Mouse (Mus musculus): Measurements from ENCODE around the gene S1pr3. TPM values are rescaled to one million over a fixed set of nuclear protein-coding genes. Genes with fewer than 3 reads are reported as not detected.

S1pr3 gene
- polyA plus RNA-seq, 1 experiment from 2014 or later, result 14.4 TPM

DNA sequence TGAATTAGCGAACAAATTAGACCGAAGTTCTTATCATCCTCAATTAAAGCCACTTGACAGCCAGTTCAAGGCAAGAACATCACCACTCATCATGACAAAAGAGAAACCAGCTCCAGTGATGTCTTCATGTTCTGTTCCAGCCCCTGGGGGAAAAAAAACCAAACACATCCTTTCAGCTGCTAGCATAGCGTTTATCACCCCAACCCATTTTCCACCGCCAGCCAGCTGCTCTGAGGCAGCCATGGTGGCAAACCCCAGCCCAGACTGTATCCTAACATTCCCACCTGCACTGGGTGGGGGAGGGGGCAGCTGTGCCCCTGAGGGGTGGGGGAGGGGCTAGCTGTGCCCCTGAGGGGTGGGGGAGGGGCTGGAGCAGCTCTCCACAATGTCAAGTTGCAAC lies 30.3 kb upstream of the S1pr3 start:
- Histone ChIP-seq H3K4me1 (replicated peaks; ENCODE audit: control insufficient read depth, insufficient read depth, low read length) (0 out of 2 replicates have a peak, but pooled peaks cover 4% of the 10 kb centered on the region), H3K27me3 (ENCODE audit: control insufficient read depth, insufficient read depth, low read length) (no peaks in the 10 kb centered on the region), H3K4me2 (replicated peaks) (no peak overlapping the region), H3K36me3 (replicated peaks; ENCODE audit: control insufficient read depth, insufficient read depth) (no peaks in the 10 kb centered on the region), H3K9me3 (ENCODE audit: control insufficient read depth, low read length) (no peaks in the 10 kb centered on the region), H3K27ac (no peak overlapping the region), H3K9ac (no peak overlapping the region), H3K4me3 (replicated peaks; ENCODE audit: low read length) (no peak overlapping the region)
- no peak for ATAC-seq (ENCODE audit: low FRiP score)
- DNase-seq (ENCODE audit: low spot score), result no peak
- WGBS, result 38% methylated on average over 4 of the region's 4 CpGs

- H3K36me3 ChIP-seq (replicated peaks; ENCODE audit: control insufficient read depth, insufficient read depth), result no peaks in the 10 kb centered on the region
- no peak for DNase-seq (ENCODE audit: low spot score)
- 23% methylated on average over 6 of the region's 6 CpGs for WGBS
Measured at GRCm38 (mm10) chr13:51379596-51379995, 28.8 kb upstream of the S1pr3 start.

GRCm38 (mm10) chr13:51381498-51381897 lies 26.9 kb upstream of the S1pr3 start:
- Histone ChIP-seq H3K27me3 (ENCODE audit: control insufficient read depth, insufficient read depth, low read length) (no peaks in the 10 kb centered on the region), H3K9ac (no peak overlapping the region), H3K4me1 (replicated peaks; ENCODE audit: control insufficient read depth, insufficient read depth, low read length) (0 out of 2 replicates have a peak, but pooled peaks cover 4% of the 10 kb centered on the region), H3K9me3 (ENCODE audit: control insufficient read depth, low read length) (no peaks in the 10 kb centered on the region), H3K27ac (no peak overlapping the region), H3K4me3 (replicated peaks; ENCODE audit: low read length) (no peak overlapping the region), H3K36me3 (replicated peaks; ENCODE audit: control insufficient read depth, insufficient read depth) (no peaks in the 10 kb centered on the region), H3K4me2 (replicated peaks) (no peak overlapping the region)
- DNase-seq (ENCODE audit: low spot score) (no peak), ATAC-seq (ENCODE audit: low FRiP score) (no peak)
- 93% methylated on average over 6 of the region's 6 CpGs for WGBS

More at GRCm38 (mm10) chr13:51379596-51379995, 28.8 kb upstream of the S1pr3 start:
- Histone ChIP-seq H3K27ac (no peak overlapping the region), H3K4me3 (replicated peaks; ENCODE audit: low read length) (no peak overlapping the region), H3K27me3 (ENCODE audit: control insufficient read depth, insufficient read depth, low read length) (no peaks in the 10 kb centered on the region), H3K4me2 (replicated peaks) (no peak overlapping the region), H3K4me1 (replicated peaks; ENCODE audit: control insufficient read depth, insufficient read depth, low read length) (0 out of 2 replicates have a peak, but pooled peaks cover 4% of the 10 kb centered on the region), H3K9ac (no peak overlapping the region), H3K9me3 (ENCODE audit: control insufficient read depth, low read length) (no peaks in the 10 kb centered on the region)
- no peak for ATAC-seq (ENCODE audit: low FRiP score)

DNA sequence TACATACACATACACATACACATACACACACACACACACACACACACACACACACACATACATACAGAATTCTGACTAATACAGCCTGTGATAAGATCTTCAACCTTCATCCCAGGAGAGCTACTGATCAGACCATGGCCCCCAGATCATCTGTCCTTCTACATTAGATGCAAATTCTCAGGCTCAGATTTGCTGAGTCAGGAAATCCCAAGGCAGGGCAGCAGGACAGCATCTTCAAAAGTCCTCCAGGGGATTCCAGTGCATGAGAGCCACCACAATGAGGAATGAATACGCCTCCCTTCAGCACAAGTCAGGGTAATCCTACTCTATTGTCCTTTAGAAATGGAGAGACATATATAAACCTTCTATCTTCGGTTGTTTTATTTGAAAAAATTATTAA lies 23.5 kb upstream of the S1pr3 start:
- no peak overlapping the region for H3K27ac ChIP-seq
- WGBS, result 64% methylated on average over 2 of the region's 2 CpGs
- no peak for ATAC-seq (ENCODE audit: low FRiP score)
- no peaks in the 10 kb centered on the region for H3K36me3 ChIP-seq (replicated peaks; ENCODE audit: control insufficient read depth, insufficient read depth)
- H3K4me3 ChIP-seq (replicated peaks; ENCODE audit: low read length), result no peak overlapping the region
- H3K9me3 ChIP-seq (ENCODE audit: control insufficient read depth, low read length), result no peaks in the 10 kb centered on the region
- no peak overlapping the region for H3K9ac ChIP-seq
- DNase-seq (ENCODE audit: low spot score), result no peak
- H3K4me1 ChIP-seq (replicated peaks; ENCODE audit: control insufficient read depth, insufficient read depth, low read length), result 0 out of 2 replicates have a peak, but pooled peaks cover 4% of the 10 kb centered on the region
- no peak overlapping the region for H3K4me2 ChIP-seq (replicated peaks)
- H3K27me3 ChIP-seq (ENCODE audit: control insufficient read depth, insufficient read depth, low read length), result no peaks in the 10 kb centered on the region

DNA sequence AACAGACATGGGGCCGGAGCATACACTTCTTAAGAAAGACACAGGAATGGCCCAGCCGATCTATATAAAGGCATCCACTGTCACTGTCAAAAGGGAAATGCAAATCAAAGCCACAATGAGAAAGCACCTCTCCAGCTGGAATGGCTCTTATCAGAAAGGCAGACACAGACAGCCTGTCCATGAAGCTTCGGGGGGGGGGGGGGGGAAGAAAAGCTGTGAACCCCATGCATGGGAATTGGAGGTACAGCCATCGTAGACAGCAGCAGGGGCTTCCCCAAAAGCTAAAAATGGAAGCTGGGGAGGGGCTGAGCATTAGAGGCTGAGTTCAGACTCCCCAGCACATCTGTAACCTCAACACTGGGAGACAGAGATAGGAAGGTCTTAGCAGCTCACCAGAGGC lies 20.5 kb upstream of the S1pr3 start:
- H3K27ac ChIP-seq, result no peak overlapping the region
- 52% methylated on average over 4 of the region's 4 CpGs for WGBS
- H3K36me3 ChIP-seq (replicated peaks; ENCODE audit: control insufficient read depth, insufficient read depth), result no peaks in the 10 kb centered on the region
- H3K9me3 ChIP-seq (ENCODE audit: control insufficient read depth, low read length), result no peaks in the 10 kb centered on the region
- ATAC-seq (ENCODE audit: low FRiP score) (no peak), DNase-seq (ENCODE audit: low spot score) (no peak)
- H3K4me2 ChIP-seq (replicated peaks), result no peak overlapping the region
- H3K9ac ChIP-seq, result no peak overlapping the region
- no peak overlapping the region for H3K4me3 ChIP-seq (replicated peaks; ENCODE audit: low read length)
- 0 out of 2 replicates have a peak, but pooled peaks cover 4% of the 10 kb centered on the region for H3K4me1 ChIP-seq (replicated peaks; ENCODE audit: control insufficient read depth, insufficient read depth, low read length)
- no peaks in the 10 kb centered on the region for H3K27me3 ChIP-seq (ENCODE audit: control insufficient read depth, insufficient read depth, low read length)

DNA sequence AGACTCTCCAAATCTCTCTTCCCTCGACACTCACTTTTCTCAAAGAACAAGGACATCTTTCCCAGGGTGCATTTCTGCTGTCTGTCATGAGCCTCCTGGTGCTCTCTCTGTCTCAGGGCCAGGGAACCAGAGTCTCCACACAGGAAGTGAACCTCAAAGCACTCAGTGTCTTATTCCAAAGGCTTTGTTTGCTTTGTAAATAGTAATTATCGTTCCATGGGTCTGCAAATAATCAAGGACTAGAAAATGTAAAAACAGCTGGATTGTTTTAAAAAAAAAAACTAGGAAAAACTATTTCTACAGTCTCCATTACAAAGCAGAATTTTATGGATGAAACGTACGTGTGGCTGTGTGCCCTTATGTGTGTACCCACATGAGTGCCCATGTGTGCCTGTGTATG lies 18.0 kb upstream of the S1pr3 start:
- H3K27me3 ChIP-seq (ENCODE audit: control insufficient read depth, insufficient read depth, low read length), result no peaks in the 10 kb centered on the region
- no peaks in the 10 kb centered on the region for H3K36me3 ChIP-seq (replicated peaks; ENCODE audit: control insufficient read depth, insufficient read depth)
- H3K9ac ChIP-seq, result no peak overlapping the region
- H3K9me3 ChIP-seq (ENCODE audit: control insufficient read depth, low read length), result peaks cover 7% of the 10 kb centered on the region
- no peak overlapping the region for H3K4me2 ChIP-seq (replicated peaks)
- H3K4me3 ChIP-seq (replicated peaks; ENCODE audit: low read length), result no peak overlapping the region
- DNase-seq (ENCODE audit: low spot score) (no peak), ATAC-seq (ENCODE audit: low FRiP score) (no peak)
- H3K4me1 ChIP-seq (replicated peaks; ENCODE audit: control insufficient read depth, insufficient read depth, low read length), result 0 out of 2 replicates have a peak, but pooled peaks cover 4% of the 10 kb centered on the region
- 77% methylated on average over 4 of the region's 4 CpGs for WGBS
- H3K27ac ChIP-seq, result no peak overlapping the region

- no peak overlapping the region for H3K4me3 ChIP-seq (replicated peaks; ENCODE audit: low read length)
- no peak overlapping the region for H3K4me2 ChIP-seq (replicated peaks)
- H3K27me3 ChIP-seq (ENCODE audit: control insufficient read depth, insufficient read depth, low read length), result no peaks in the 10 kb centered on the region
- 90% methylated on average over 6 of the region's 6 CpGs for WGBS
- H3K9ac ChIP-seq, result no peak overlapping the region
- no peaks in the 10 kb centered on the region for H3K36me3 ChIP-seq (replicated peaks; ENCODE audit: control insufficient read depth, insufficient read depth)
- DNase-seq (ENCODE audit: low spot score), result no peak
- H3K9me3 ChIP-seq (ENCODE audit: control insufficient read depth, low read length), result peaks cover 9% of the 10 kb centered on the region
- H3K4me1 ChIP-seq (replicated peaks; ENCODE audit: control insufficient read depth, insufficient read depth, low read length), result 0 out of 2 replicates have a peak, but pooled peaks cover 4% of the 10 kb centered on the region
- H3K27ac ChIP-seq, result no peak overlapping the region
- ATAC-seq (ENCODE audit: low FRiP score), result no peak
Measured at GRCm38 (mm10) chr13:51391359-51391916, 17.0 kb upstream of the S1pr3 start.

DNA sequence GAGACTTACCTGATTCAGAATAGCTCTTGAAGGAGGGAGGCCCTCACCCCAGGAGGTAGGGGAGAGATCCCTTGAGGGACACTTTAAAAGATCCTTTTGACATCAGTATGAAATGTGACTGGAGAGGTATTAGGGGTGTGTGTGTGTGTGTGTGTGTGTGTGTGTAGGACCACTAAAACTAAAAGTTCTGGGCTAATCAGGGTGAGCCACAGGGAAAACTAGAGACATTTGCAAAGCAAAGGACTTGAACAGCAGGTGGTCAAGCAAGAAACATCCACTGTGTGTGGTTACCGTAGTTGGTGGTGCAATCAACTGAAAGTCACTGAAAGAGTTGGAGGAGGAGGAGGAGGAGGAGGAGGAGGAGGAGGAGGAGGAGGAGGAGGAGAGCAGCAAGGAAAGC lies 16.2 kb upstream of the S1pr3 start:
- WGBS, result no CpG with 5 or more reads among the region's 1 CpGs
- 0 out of 2 replicates have a peak, but pooled peaks cover 4% of the 10 kb centered on the region for H3K4me1 ChIP-seq (replicated peaks; ENCODE audit: control insufficient read depth, insufficient read depth, low read length)
- H3K27me3 ChIP-seq (ENCODE audit: control insufficient read depth, insufficient read depth, low read length), result no peaks in the 10 kb centered on the region
- H3K36me3 ChIP-seq (replicated peaks; ENCODE audit: control insufficient read depth, insufficient read depth), result no peaks in the 10 kb centered on the region
- H3K9ac ChIP-seq, result no peak overlapping the region
- no peak overlapping the region for H3K4me2 ChIP-seq (replicated peaks)
- peaks cover 9% of the 10 kb centered on the region for H3K9me3 ChIP-seq (ENCODE audit: control insufficient read depth, low read length)
- no peak for DNase-seq (ENCODE audit: low spot score)
- ATAC-seq (ENCODE audit: low FRiP score), result no peak
- no peak overlapping the region for H3K4me3 ChIP-seq (replicated peaks; ENCODE audit: low read length)
- no peak overlapping the region for H3K27ac ChIP-seq

DNA sequence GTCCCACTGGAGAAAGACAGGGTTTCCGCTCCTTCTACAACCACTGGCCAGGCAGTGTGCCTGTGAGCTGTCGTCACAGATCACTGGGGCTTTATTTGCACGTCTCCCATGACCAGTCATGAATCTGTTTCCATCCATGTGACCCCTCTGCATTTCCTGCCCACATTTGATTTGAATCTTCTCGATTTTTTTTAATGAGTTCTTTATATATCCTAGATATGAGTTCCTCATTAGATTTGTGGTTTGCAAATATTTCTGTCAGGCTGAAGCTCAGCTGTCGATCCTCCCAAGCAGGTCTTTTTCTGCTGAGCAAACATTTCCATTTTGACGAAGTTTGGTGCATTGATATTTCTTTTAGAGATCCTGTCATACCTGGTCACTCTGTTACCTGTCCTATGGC lies 10.6 kb upstream of the S1pr3 start:
- no peak overlapping the region for H3K4me2 ChIP-seq (replicated peaks)
- no peaks in the 10 kb centered on the region for H3K36me3 ChIP-seq (replicated peaks; ENCODE audit: control insufficient read depth, insufficient read depth)
- H3K27me3 ChIP-seq (ENCODE audit: control insufficient read depth, insufficient read depth, low read length), result no peaks in the 10 kb centered on the region
- H3K4me3 ChIP-seq (replicated peaks; ENCODE audit: low read length), result no peak overlapping the region
- 0 out of 2 replicates have a peak, but pooled peaks cover 8% of the 10 kb centered on the region for H3K4me1 ChIP-seq (replicated peaks; ENCODE audit: control insufficient read depth, insufficient read depth, low read length)
- WGBS, result 82% methylated on average over 6 of the region's 6 CpGs
- H3K9me3 ChIP-seq (ENCODE audit: control insufficient read depth, low read length), result peaks cover 9% of the 10 kb centered on the region
- ATAC-seq (ENCODE audit: low FRiP score) (no peak), DNase-seq (ENCODE audit: low spot score) (no peak)
- no peak overlapping the region for H3K27ac ChIP-seq
- H3K9ac ChIP-seq, result no peak overlapping the region

- 0 out of 2 replicates have a peak, but pooled peaks cover 8% of the 10 kb centered on the region for H3K4me1 ChIP-seq (replicated peaks; ENCODE audit: control insufficient read depth, insufficient read depth, low read length)
- ATAC-seq (ENCODE audit: low FRiP score) (no peak), DNase-seq (ENCODE audit: low spot score) (no peak)
- H3K27ac ChIP-seq, result no peak overlapping the region
- peaks cover 9% of the 10 kb centered on the region for H3K9me3 ChIP-seq (ENCODE audit: control insufficient read depth, low read length)
- no peak overlapping the region for H3K9ac ChIP-seq
- no peak overlapping the region for H3K4me3 ChIP-seq (replicated peaks; ENCODE audit: low read length)
- H3K27me3 ChIP-seq (ENCODE audit: control insufficient read depth, insufficient read depth, low read length), result no peaks in the 10 kb centered on the region
- WGBS, result 97% methylated on average over 3 of the region's 3 CpGs
- H3K4me2 ChIP-seq (replicated peaks), result no peak overlapping the region
- H3K36me3 ChIP-seq (replicated peaks; ENCODE audit: control insufficient read depth, insufficient read depth), result no peaks in the 10 kb centered on the region
Measured at GRCm38 (mm10) chr13:51399562-51399961, 8.9 kb upstream of the S1pr3 start.

Data from hindbrain, embryonic 14.5 days (tissue).